Mouse (Mus musculus): ENCODE data around the gene Col1a2. TPM values are rescaled to one million over a fixed set of nuclear protein-coding genes. Genes with fewer than 3 reads are reported as not detected.

Col1a2 gene
- polyA plus RNA-seq (2017; shearing (Covaris generic)), result not detected

DNA sequence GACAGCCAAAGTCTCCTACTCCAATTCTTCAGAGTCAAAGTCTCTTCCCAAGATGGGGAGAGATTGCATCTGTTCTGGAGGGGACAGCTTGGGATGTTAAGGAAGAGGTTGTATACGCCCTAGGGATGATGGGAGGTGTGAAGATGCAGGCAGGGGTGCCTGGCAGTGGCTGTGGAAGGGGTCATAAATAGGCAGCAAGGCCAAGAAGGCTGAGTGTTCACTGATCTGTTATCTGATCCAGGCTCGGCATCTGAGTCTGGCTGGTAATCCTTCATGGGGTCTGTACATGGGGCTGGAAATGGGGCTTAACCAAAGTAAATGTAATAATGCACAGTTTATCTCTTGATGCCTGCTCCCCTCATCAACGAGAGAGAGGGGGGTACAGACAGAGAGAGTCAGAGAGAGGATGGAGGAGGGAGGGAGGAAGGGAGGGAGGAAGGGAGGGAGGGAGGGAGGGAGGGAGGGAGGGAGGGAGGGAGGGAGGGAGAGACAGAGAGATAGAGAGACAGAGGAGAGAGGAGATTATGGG, at the start of gene Col1a2:
TSS of gene Col1a2 (plus strand) at position 212 of the 529 bp plus-strand sequence.
- no peak for ATAC-seq

DNA sequence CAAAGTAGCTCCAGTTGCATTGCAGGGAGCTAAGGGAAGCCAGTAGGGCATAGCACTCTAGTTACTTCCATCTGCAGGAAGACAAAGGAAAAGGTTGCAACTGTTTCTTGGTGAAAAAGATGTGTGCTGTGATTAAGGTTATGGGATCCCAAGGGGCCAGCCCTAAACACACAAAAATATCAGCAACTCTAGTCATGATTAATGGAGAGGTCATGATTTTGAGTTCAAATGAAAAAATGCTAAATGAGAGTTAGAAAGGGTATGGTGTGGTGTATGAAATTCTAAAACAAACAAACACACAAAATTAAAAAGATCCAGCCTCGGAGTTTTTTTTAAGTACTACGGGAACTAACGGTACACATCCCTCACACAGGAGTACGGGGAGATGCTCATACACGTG, 49.1 kb upstream of the Col1a2 start:
- no peak for ATAC-seq

DNA sequence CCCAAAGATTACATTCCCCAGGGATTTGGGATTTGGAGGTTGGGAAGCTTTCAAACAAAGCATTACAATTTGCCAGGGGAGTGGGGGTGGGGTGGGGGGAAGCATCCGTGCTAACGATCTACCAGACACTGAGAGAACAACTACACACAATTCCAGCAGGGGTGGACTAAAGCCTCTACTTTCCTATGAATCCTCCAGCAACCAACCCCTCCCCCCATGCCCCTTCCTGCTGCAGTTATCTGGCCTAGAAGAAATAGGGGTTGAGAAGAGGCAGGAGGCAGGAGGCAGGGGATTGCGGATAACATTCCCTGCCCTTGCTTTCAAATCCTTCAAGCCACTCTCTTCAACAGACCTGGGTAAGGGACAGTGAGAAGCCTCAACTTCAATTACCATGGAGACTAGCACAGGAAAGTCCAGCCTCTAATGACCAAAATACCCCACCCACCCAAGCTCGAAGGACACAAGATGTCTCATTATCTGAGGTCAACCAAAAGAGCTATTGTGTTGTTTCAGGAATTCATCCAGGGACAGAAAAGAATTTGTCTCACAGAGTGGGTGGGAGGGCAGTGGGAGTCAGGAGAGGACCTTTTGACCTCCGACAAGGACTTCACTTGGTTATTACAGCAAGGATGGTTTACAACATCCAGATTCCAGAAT, 48.5 kb upstream of the Col1a2 start:
- no peak for ATAC-seq

DNA sequence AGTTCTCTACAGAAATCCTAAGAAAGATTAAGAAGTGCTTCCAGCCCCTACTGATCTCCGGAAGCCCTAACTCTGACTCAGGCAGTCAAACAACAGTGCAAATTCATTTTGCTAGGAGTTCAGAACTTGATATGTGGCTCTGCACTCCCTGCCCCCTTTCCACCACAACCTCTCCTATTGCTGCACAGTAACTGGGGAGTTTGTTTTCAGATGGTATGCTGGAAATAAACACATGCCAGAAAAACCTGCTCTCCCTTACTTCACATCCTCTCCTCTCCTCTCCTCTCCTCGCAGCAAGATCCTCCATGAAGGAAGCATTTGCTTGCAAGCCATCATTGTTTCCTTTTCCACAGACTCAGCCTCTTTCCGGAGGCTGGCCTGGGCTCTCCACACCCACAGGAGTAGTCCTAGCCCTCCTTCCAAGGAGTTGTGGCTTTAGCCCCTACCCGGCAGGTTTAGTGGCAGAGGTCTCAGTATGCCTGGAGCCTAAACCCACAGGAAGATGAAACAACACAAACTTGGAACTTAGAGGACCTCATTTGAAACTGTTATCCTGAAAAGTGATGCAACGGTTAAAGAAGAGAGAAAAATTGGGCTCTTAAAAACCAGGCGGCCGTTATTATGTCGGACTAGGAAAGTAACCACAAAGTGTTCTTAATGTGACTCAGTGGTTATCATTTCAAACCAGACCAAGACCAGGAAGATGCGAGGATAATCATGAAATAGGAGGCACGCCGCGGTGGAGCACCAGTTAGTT, 47.7 kb upstream of the Col1a2 start:
- ATAC-seq, result no peak

DNA sequence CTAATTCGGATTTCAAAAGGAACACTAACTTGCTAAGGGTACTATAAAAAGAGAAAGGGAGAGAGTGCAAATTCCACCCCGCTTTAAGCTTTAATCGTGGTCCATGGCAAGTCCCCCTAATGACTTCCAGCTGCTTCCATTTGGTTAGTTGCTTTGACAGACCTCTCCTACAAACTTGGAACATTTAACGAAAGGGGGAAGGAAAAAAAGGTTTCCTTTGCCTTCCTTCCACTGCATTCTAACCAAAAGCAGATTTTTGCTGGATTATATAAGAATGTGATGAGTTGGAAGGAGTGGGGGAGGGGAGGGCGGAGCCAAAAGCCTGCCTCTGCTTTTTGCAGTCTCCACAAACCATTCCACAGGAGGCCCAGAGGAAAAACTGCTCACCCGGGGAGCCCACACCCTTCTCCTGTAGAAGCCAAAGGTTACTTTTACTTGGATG, 47.0 kb upstream of the Col1a2 start:
- ATAC-seq, result no peak

DNA sequence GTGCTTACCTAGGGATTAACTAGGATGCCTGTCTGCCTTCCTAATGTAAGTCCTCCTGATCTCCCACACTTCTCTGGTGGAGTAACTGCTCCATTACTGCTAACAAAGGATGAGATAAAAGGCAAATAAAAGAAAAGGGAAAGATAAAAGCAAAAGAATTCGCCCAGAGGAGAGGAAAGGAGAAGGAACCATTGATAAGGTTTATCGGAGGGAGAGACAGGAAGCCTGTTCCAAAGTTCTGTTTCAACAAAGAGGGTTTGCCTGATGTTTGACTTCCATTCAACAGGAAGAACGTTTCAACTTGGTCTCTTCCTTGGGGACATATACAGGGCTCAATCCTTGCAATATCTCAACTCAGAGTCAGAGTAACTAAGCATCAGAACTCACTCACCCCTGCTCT, 39.3 kb upstream of the Col1a2 start:
- no peak for ATAC-seq

DNA sequence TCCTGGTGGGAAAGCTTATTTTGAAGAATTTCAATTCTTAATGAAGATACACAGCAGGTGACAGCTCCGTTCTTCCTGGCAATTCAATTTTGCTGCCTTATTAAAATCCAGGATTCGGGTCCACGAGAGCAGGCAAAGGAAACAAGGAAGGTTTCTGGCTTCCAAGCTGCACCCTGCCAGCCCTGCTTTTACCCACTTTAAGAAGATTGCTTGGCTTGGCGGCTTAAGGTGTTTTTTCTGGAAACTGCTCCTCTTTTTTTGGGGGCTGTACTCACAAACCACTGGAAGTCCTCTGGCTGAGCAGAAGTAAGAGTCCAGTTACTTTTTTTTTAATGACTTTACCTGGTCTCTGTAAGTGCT, 21.1 kb upstream of the Col1a2 start:
- no peak for ATAC-seq

DNA sequence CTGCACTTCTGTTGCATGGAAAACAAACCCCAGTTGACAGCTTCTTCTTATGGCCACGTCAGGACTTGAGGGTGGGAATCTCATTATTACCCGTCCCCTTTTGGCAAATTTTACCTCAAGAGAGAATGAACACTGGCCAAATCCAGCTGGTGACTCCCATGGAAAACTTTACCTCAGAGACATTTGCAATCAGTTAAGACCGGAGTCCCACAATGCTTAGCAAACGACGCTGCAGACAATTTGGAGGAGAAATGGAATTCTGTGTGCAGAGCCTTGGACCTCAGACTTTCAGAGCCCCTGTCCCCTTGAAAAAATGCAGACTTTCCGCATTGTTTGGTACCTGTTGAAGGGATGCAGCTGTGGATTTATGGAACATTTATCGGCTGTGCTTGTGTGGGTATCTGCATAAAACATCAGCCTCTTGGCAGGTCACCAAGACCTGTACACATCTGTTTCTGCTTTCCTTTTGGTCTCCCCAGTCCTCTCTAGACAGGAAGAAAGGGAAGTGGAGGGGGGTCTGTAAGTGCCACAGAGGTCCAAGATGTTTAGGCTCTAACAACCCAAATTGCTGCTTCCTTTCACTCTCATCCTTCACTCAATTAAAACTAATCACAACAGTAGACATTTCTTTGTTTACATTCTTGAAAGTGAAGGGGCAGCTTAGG, 20.5 kb upstream of the Col1a2 start:
- no peak for ATAC-seq

DNA sequence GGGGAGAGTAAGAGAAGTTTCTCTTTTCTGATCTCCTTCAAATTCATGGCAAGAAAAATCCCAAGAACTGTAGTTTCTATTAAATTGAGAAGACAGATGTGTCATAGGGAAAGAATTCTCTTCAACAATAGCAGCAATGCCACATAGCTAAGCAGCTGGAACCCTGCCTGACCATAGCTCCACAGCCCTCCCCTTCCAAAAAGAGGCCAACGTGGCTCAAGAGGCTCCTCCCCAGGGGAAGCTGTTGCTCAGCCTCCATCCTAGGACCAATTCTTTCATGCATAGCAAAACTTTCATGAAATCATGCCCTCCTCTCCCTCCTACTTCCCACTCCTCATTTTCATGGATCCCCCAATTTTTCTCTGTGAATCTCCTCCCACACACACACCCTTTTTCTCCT, 16.3 kb upstream of the Col1a2 start:
- ATAC-seq, result no peak

DNA sequence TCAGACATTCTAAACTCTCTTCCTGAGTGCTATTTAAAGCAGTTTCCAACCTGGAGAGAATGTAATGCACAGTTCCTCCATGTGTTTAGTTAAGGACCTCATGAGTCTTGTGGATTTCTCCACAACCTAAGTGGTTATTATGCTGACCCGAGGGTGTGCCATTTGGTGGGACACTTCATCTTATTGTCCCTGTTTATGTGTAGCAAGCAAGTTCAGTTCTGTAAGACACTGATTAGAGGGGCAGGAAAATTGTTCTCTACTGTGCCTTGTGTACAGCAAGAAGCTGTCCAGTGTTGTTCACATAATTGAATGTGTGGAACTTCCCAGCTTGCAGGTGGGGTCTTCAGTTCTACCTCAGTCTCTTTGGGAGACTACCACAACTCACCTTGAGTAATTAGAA, 15.6 kb upstream of the Col1a2 start:
- ATAC-seq, result no peak

DNA sequence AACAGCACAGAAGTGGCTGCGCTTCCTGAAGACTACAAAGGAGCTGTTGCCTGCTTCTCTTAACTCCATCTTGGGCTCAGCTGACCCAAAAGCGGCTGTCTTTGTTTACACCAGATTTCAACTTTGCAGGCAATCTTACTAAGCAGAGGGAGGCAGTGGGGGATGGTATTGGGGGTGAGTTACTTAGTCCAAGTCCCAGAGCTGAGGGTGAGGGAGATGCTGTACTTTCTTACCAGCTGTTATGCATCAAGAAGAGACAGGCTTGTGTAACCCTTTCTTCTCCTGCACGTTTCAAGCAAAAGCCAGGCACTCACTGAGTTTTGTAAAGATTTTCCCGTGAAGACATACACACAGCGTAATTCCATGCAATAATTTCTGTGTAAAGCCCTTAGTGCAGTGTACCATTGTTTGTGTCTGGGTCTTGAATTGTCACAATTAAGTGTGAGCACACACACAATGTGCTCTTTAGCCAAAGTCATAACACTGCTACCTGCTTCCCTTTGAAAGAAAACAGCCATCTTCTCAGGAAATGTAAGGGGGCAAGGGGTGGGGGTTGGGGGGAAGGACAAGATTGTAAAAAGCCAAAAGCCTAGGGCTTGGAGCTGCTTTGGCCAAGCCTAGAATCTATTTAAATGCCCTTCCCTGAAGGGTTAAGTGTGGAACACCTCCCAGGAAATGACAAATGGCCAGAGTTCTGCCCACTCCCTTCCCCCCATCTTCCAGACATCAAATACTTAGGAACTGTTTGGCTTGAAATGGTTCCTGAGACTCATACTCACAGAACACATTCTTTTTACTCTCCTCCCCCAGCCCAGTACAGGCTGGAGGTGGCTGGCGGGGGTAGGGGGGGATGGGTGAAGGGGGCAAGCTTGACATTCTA, 15.0 kb upstream of the Col1a2 start:
- no peak for ATAC-seq

DNA sequence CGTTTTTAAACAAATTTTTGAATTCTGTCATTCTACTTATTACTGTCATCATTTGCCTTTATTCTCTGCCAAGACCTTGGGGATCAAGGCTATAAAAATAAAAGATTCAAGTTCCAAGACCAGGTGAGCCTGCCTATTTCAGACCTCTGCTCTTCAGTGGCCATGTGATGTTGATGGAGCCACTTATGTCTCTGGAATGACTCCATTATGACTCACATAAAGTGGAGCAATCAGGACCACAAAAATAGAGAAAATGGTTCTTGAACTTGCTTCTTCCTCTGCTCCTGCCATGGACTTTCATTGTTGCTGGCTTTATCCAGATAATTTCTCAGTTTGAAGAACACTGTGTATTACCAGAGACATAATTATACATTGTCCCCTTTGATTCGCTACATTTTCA, 10.9 kb upstream of the Col1a2 start:
- ATAC-seq, result no peak

DNA sequence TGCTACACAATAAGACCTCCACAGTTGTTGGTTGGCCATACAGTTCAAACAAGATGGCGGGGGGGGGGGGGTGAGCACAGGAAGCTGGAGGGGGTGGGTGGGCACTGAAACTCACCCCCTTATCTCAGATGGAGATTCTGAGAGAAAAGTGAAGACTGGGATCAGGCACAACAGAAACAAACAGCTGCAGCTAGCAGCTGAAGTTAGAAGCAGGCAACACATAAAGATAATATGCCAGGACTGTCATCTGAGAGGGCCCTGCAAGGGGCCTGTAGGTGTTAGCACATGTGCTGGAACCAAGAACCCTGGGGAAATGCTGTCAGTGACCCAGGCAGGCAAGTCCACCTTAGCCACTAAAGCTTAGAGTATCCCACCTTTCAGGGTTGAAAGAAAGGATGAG, 8.2 kb upstream of the Col1a2 start:
- ATAC-seq, result no peak

DNA sequence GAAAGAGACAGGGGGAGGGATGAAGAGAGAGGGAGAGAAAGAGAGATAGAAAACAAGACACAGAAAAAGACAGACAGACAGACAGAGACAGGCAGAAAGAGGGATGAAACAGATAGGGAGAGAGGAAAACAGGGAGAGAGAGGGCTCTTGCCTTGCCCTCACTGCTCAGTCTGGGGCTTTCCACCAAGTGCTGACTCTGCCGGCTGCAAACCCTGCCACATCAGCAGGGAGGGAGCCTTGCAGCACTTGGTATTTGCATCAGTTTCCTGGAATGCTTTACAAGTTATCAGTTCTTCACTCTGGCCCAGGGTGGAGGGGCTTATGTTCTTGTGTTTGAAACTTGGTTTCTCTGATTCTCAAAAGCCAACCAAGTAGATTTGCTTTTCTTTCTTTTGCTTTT, 1.5 kb upstream of the Col1a2 start:
- ATAC-seq, result no peak

DNA sequence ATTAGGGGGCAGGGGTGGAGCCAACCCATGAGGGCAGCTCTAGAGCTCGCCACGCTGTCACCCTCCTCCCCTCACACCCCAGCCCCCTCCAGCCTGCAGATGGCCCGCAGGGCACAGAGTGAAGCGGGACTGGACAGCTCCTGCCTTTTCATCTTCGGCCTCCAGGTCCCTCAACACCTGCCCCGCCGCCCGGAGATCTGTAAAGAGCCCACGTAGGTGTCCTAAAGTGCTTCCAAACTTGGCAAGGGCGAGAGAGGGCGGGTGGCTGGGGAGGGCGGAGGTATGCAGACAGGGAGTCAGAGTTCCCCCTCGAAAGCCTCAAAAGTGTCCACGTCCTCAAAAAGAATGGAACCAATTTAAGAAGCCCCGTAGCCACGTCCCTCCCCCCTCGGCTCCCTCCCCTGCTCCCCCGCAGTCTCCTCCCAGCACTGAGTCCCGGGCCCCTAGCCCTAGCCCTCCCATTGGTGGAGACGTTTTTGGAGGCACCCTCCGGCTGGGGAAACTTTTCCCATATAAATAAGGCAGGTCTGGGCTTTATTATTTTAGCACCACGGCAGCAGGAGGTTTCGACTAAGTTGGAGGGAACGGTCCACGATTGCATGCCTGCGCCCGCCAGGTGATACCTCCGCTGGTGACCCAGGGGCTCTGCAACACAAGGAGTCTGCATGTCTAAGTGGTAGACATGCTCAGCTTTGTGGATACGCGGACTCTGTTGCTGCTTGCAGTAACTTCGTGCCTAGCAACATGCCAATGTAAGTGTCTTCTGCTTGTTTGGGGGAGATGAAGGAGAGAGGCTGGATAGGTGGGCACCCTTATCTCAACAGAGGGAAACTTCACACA, 764 bp downstream of the Col1a2 start:
- ATAC-seq, result no peak

DNA sequence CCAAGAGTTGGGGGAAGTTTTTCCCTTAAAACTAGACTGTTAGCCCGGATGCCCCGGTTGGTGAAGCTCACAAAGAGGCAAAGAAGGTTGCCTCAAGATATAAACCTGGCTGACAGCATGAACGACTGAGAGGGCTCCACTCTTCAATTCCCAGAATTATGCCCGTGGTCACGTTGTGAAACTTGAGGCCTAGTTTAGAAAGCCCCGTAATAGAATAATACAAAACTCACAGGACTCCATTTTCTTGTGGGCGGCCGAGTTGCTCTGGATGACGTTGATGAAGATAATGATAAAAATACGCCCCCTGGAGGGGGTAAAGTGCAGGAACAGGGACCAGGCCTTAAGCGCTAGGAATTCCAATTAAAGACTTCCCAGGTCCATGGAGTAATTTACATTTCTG, 1.5 kb downstream of the Col1a2 start:
- ATAC-seq, result no peak

DNA sequence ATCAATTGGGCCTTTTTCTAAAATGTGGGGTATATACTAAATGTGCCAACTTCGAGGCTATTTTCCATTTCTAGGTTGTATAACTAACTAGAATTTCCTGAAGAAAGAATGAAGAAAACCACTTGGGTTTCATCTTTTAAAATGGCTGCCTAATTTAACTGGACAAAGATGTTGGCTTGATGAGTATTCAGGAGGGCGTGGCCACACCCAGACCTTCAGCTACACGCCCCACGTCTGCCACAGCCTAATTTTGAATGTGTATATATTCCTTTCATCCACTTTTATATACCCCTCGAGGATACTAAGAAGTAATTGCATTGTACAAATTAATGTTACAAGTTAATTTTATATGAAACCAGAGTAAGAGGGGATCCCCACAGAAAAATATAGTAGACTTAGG, 2.2 kb downstream of the Col1a2 start:
- ATAC-seq, result no peak

DNA sequence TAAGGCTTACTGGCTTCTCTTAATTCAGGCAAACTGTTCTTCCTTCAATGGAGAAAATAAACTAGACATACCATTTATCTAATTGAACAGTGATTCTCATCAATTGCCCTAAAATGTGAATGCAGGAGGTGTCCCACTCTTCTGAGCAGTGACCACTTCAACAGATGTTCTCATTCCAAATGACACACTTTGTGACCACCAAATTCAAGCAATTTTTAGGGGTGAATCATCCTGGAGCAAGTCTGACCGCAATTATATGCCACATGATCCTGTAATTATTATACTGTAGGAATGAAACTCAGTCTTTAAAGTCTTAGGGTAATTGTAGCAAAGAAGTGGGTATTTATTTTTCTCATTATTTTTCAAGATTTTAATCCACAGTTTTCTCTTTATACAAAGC, 2.7 kb downstream of the Col1a2 start:
- no peak for ATAC-seq

DNA sequence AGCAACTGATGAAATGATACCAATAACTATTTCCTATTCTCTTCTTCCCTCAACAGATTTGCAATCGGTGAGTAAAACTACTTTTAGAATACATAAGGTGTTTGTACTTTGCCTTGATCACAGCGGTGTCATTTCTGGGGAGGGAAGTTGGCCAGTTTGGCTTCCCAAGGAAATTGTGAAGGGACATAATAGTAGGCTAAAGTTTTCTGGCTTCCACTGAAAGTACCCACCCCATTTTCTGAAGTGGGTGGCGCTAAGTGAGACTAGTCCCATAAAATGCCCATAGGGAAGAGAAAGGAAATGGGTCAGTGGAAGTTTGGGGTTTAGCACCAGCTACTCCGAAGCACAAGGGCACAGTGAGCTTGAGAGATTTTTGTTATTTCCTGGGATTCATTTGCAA, 3.7 kb downstream of the Col1a2 start:
- ATAC-seq, result no peak

DNA sequence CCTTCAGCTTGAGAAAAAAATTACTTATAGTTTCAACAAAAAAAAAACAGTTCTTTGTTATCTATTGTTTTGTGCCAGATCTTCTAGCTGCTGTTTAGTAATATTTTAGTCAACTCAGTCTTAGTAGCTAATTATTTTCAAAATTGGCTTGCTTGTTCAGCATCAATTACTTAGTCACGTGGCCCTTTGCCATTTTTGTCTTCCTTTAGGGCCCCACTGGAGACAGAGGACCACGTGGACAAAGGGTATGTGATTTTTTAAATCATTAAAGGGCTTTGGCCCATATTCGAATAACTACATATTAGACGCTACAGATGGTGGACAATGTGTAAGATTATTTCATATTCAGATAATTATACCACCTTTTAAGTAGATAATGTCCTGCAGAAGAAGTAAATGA, 4.8 kb downstream of the Col1a2 start:
- ATAC-seq, result no peak

DNA sequence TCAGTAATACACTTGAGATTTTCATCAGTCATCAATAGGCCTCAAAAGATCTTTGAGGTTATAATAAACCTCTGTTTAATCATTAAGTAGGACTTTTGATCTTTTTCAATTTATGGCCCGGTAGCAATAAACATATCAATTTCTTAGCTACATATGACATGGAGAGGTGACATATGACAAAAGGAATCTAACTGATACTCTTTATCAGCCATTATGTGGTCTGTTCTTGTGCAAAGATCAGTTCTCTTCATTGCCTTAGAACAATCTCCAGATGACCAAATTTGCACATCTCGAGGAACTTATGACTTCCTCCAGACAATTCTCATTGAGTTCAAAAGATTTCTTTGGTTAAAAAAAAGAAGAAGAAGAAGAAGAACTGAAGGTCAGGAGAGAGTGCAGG, 10.1 kb downstream of the Col1a2 start:
- no peak for ATAC-seq

DNA sequence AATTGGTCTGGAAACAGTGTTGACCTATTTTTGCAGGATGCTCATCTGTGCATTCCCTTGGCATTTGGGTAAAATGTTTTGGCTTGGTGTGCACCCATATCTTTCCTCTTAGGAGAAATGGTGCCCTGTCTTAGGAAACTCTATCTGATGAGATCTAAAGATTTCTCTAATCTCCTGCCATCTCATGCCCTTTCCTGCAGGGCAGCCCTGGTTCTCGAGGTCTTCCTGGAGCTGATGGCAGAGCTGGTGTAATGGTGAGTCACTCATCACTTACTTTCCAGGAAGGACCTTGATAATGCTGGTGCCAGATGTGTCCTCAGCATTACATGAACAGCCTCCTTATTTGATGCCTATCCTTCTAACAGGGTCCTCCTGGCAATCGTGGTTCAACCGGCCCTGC, 16.4 kb downstream of the Col1a2 start:
- no peak for ATAC-seq
